Mouse (Mus musculus) ES-E14 (cell line): ENCODE measurements around the gene Kcnab2. TPM values are rescaled to one million over a fixed set of nuclear protein-coding genes. Genes with fewer than 3 reads are reported as not detected.

Source experiments
- DNase-seq: peaks from one replicate; pipeline ENCODE4 v3.0.0-alpha.2; 2013; ENCODE audit warnings: low read depth, low spot score
- H3K27ac ChIP-seq: 2 replicates; pipeline ENCODE4 v1.5.1; 2012; ENCODE audit warnings: low read depth, mild to moderate bottlenecking, low read length, moderate library complexity, mixed read lengths; ENCODE audit not compliant: poor library complexity, insufficient read depth, severe bottlenecking
- H3K36me3 ChIP-seq: 2 replicates; pipeline ENCODE4 v1.6.1; 2012; ENCODE audit warnings: mild to moderate bottlenecking, low read length, moderate library complexity, mixed read lengths; ENCODE audit not compliant: control insufficient read depth, poor library complexity, insufficient read depth, severe bottlenecking
- H3K4me1 ChIP-seq, 2 experiments: fragments of 150-350 bp in 1 of 2; sonication (generic) in 1 of 2; 2 replicates each; pipeline ENCODE4 v1.6.1; 2012; ENCODE audit warnings: low read length in 2 of 2, mild to moderate bottlenecking in 1 of 2, mixed read lengths in 1 of 2; ENCODE audit not compliant: control insufficient read depth in 2 of 2, insufficient read depth in 2 of 2, poor library complexity in 1 of 2
- H3K4me3 ChIP-seq, 2 experiments: fragments of 150-350 bp in 1 of 2; sonication (generic) in 1 of 2; 2 replicates each; pipeline ENCODE4 v1.5.1; 2012; ENCODE audit warnings: low read length in 2 of 2, low read depth in 1 of 2, mild to moderate bottlenecking in 1 of 2, mixed read lengths in 1 of 2; ENCODE audit not compliant: insufficient read depth in 1 of 2, poor library complexity in 1 of 2, severe bottlenecking in 1 of 2
- H3K9ac ChIP-seq: 2 replicates; pipeline ENCODE4 v1.6.1; 2012; ENCODE audit warnings: low read depth, mild to moderate bottlenecking, low read length, mixed read lengths; ENCODE audit not compliant: poor library complexity, insufficient read depth, severe bottlenecking
- H3K9me3 ChIP-seq: fragments of 150-350 bp; sonication (generic); 2 replicates; pipeline ENCODE4 v1.6.1; 2012; ENCODE audit warnings: low read depth, mild to moderate bottlenecking, low read length; ENCODE audit not compliant: control insufficient read depth, insufficient read depth
- CHD2 ChIP-seq: IDR thresholded peaks from 2 replicates; pipeline ENCODE4 v1.6.1; 2014; ENCODE audit warnings: mild to moderate bottlenecking, low read depth, low read length, inconsistent platforms
- HCFC1 ChIP-seq: IDR thresholded peaks from 2 replicates; pipeline ENCODE4 v1.6.1; 2012; ENCODE audit warnings: low read length, inconsistent platforms, borderline replicate concordance; ENCODE audit not compliant: insufficient read depth
- MAFK ChIP-seq: IDR thresholded peaks from 2 replicates; pipeline ENCODE4 v1.6.1; 2014; ENCODE audit warnings: mild to moderate bottlenecking, low read depth, low read length, inconsistent platforms; ENCODE audit not compliant: insufficient read depth
- ZC3H11A ChIP-seq: IDR thresholded peaks from 2 replicates; pipeline ENCODE4 v1.6.1; 2012; ENCODE audit warnings: low read depth, mild to moderate bottlenecking, inconsistent platforms, low read length, borderline replicate concordance
- ZNF384 ChIP-seq: IDR thresholded peaks from 2 replicates; pipeline ENCODE4 v1.6.1; 2012; ENCODE audit warnings: low read depth, low read length, inconsistent platforms
- in situ Hi-C, 2 experiments: fragments of 600-800 bp; cut with MboI; formaldehyde crosslinking; loops; one replicate each; pipeline ENCODE4 v1.15.1; 2025; ENCODE audit warnings: low sequenced_read_pairs in 2 of 2, inconsistent platforms in 1 of 2; ENCODE audit not compliant: unreplicated experiment in 2 of 2
- total RNA-seq: library from RNA; depleted of rRNA; stranded (reverse); fragments of 300-350 nt; gene quantifications from 2 replicates; pipeline ENCODE4 v1.2.3, GENCODE M21; 2012

Gene Kcnab2
- total RNA-seq, 1 experiment, result 1.6 TPM

GRCm38 (mm10) chr4:152440882-152441281 is 36.8 kb downstream of the Kcnab2 start:
- Histone ChIP-seq H3K27ac (no peak overlapping the region), H3K4me1 (peaks cover 0 to 3% of the 10 kb centered on the region in 2 experiments; a peak in 1 of 4 replicates), H3K4me3 (no peak overlapping the region), H3K36me3 (no peaks in the 10 kb centered on the region), H3K9ac (no peak overlapping the region), H3K9me3 (no peaks in the 10 kb centered on the region)
- no peak for DNase-seq
- in situ Hi-C loops, result no loop called here
- TF ChIP-seq MAFK (no peak), ZNF384 (no peak), CHD2 (no peak), ZC3H11A (no peak), HCFC1 (no peak)

GRCm38 (mm10) chr4:152435255-152435654 is 42.4 kb downstream of the Kcnab2 start:
- no peak overlapping the region for H3K4me3 ChIP-seq
- no peaks in the 10 kb centered on the region for H3K36me3 ChIP-seq
- H3K9ac ChIP-seq, result no peak overlapping the region
- no peaks in the 10 kb centered on the region for H3K9me3 ChIP-seq
- in situ Hi-C loops, result loop anchor here in 1 of 2 experiments (10.0 kb wide), 1 partner anchor 100 kb away; the partner anchor contains the start of gene Chd5
- no peak for DNase-seq
- no peak overlapping the region for H3K27ac ChIP-seq
- H3K4me1 ChIP-seq, result peaks cover 0 to 6% of the 10 kb centered on the region in 2 experiments; a peak in 1 of 4 replicates
- TF ChIP-seq ZC3H11A (no peak), CHD2 (no peak), MAFK (no peak), HCFC1 (no peak), ZNF384 (no peak)

GRCm38 (mm10) chr4:152434836-152435235 is 42.8 kb downstream of the Kcnab2 start:
- Histone ChIP-seq H3K9me3 (no peaks in the 10 kb centered on the region), H3K9ac (no peak overlapping the region), H3K27ac (no peak overlapping the region), H3K36me3 (no peaks in the 10 kb centered on the region), H3K4me3 (no peak overlapping the region), H3K4me1 (peaks cover 0 to 6% of the 10 kb centered on the region in 2 experiments; a peak in 1 of 4 replicates)
- DNase-seq, result peak; percentile 84
- TF ChIP-seq MAFK (peak; percentile 43; the same call in 1 of the 2 replicates), ZC3H11A (peak; percentile 49; the same call in 1 of the 2 replicates), HCFC1 (no peak)
- in situ Hi-C loops, result loop anchor here in 1 of 2 experiments (10.0 kb wide), 1 partner anchor 100 kb away; the partner anchor contains the start of gene Chd5

- no peak overlapping the region for H3K27ac ChIP-seq
- in situ Hi-C loops, result loop anchor here in 1 of 2 experiments (10.0 kb wide), 1 partner anchor 98 kb away; the partner anchor contains the start of gene Chd5
- no peak for DNase-seq
- no peak for TF ChIP-seq ZNF384
- TF ChIP-seq CHD2, result no peak
- TF ChIP-seq MAFK, result no peak
- TF ChIP-seq ZC3H11A, result no peak
- no peak for TF ChIP-seq HCFC1
- H3K4me1 ChIP-seq, result peaks cover 2 to 6% of the 10 kb centered on the region in 2 experiments; a peak in 1 of 4 replicates
- no peak overlapping the region for H3K4me3 ChIP-seq
- H3K36me3 ChIP-seq, result no peaks in the 10 kb centered on the region
- no peaks in the 10 kb centered on the region for H3K9me3 ChIP-seq
- H3K9ac ChIP-seq, result no peak overlapping the region
Measured at GRCm38 (mm10) chr4:152432308-152432707, 45.4 kb downstream of the Kcnab2 start.

GRCm38 (mm10) chr4:152428259-152428658 is 49.4 kb downstream of the Kcnab2 start:
- Histone ChIP-seq H3K9me3 (no peaks in the 10 kb centered on the region), H3K36me3 (no peaks in the 10 kb centered on the region), H3K9ac (no peak overlapping the region), H3K27ac (no peak overlapping the region), H3K4me3 (no peak overlapping the region), H3K4me1 (peaks cover 2 to 6% of the 10 kb centered on the region in 2 experiments; a peak in 1 of 4 replicates)
- in situ Hi-C loops, result no loop called here
- DNase-seq, result no peak
- TF ChIP-seq MAFK (no peak), ZC3H11A (no peak), CHD2 (no peak), ZNF384 (no peak), HCFC1 (no peak)
